Mouse (Mus musculus) bone marrow, adult 2 months (tissue): ENCODE results near the gene Rnh1.

Experiments used
- CTCF ChIP-seq: fragments of 200-500 bp; IDR thresholded peaks from 2 replicates; pipeline ENCODE4 v1.5.1; 2011; ENCODE audit warnings: low read length, control low read depth; ENCODE audit not compliant: control insufficient read depth, insufficient read depth
- POLR2A ChIP-seq: fragments of 200-500 bp; IDR thresholded peaks from 2 replicates; pipeline ENCODE4 v1.6.1; 2011; ENCODE audit warnings: low read depth, mild to moderate bottlenecking, control low read depth, low read length, borderline replicate concordance; ENCODE audit not compliant: control insufficient read depth

DNA sequence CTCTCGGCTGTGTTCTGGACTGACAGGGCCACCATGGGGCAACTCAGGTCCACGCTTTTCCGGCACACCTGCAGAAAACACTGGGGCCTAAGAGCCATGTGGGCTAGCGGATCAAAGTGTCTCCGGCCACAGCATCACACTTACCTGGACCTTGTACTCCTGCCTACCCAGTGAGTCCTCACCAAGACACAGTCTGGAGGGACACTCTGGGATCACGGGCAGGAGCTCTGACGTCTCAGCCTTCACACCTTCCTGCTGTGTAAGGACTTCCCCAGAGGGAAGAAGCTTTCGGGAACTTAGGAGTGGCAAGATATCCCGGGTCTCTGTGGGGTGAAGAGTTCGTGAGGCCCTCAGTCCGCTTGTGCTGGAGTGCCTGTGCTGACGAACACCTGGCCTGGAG, 37.5 kb upstream of the Rnh1 start:
- TF ChIP-seq CTCF (no peak), POLR2A (no peak)
